Comparison of ENCODE assay signal across 22 mouse cellular contexts in the genomic region with DNA sequence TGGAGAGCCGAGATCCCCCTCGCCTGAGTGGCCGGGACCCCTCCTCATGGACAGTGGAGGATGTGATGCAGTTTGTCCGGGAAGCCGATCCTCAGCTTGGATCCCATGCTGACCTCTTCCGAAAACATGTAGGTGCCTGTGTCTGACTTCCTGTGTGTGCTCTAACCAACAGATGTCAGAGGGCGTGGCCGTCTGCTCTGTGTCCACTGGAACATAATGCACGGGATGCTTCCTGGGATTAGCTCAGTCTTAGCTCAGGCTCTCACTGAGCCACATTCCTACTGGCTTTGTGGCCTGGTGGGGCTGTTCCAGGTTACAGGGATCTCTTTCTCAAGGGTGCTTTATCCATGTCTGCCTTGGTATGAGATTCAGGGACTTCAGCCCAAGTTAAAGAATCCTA. TPM values are rescaled to one million over a fixed set of nuclear protein-coding genes. Genes with fewer than 3 reads are reported as not detected.
"Had no signal": no experiment of that assay in that cellular context is flagged by ENCODE, and none has a peak within 500 bp of the region (broad histone marks: within the 10 kb centered on the region; RNA-seq: fewer than 3 reads in every experiment).

No protein-coding gene starts in this region.

- H3K4me1 ChIP-seq: kidney, embryonic 15.5 days; limb, embryonic 12.5 days; limb, embryonic 15.5 days had no signal

- H3K4me3 ChIP-seq: kidney, embryonic 15.5 days; limb, embryonic 12.5 days; limb, embryonic 15.5 days had no signal

- DNase-seq: kidney, postnatal 10 days; kidney, postnatal 36 days; left cerebral cortex, postnatal 4 days; liver, postnatal 0 days; lung, embryonic 14.5 days; midbrain, embryonic 14.5 days; thymus, postnatal 25 days had no signal

- H3K27ac ChIP-seq: kidney, embryonic 15.5 days; limb, embryonic 12.5 days; limb, embryonic 15.5 days; liver, embryonic 14.5 days; macrophage had no signal

- H3K27me3 ChIP-seq: kidney, embryonic 15.5 days; limb, embryonic 12.5 days; limb, embryonic 15.5 days had no signal

RNA-seq across cellular contexts. Expression of gene Slfnl1, which starts 3.9 kb away (rescaled TPM):
- total RNA-seq: megakaryocyte-erythroid progenitor cell, adult 5-6 weeks had no signal
- polyA plus RNA-seq: kidney, embryonic 15.5 days; limb, embryonic 12.5 days; limb, embryonic 15.5 days; liver, embryonic 11.5 days; liver, embryonic 14.5 days; liver, postnatal 0 days; lung, postnatal 0 days; macrophage; midbrain, embryonic 11.5 days; midbrain, embryonic 14.5 days; midbrain, postnatal 0 days; neural tube, embryonic 11.5 days; small intestine, adult 2 months; spleen, adult 2 months; stomach, embryonic 16.5 days; thymus, postnatal 0 days had no signal
